Mouse (Mus musculus) megakaryocyte, embryonic 14.5 days (primary cell): ENCODE measurements around the gene Plaa.

ENCODE experiments used
- FLI1 ChIP-seq: IDR thresholded peaks from 2 replicates; pipeline ENCODE4 v1.6.1; 2012; ENCODE audit warnings: low read length, inconsistent platforms, mixed read lengths
- GATA1 ChIP-seq: IDR thresholded peaks from 3 replicates; pipeline ENCODE4 v1.6.1; 2012; ENCODE audit warnings: mixed read lengths, low read length, inconsistent platforms, borderline replicate concordance

- TF ChIP-seq GATA1 = no peak
- no peak for TF ChIP-seq FLI1
These were observed 11.1 kb upstream of the Plaa start, which contains the start of gene Ift74 for GRCm38 (mm10) chr4:94613972-94614626.
